Mouse (Mus musculus): ENCODE results near the gene Arhgef10l. TPM values are rescaled to one million over a fixed set of nuclear protein-coding genes. Genes with fewer than 3 reads are reported as not detected.
"Not testable (repeated sequence)": the region's sequence is repeated elsewhere in the genome, so short reads cannot be mapped to it uniquely, and the experiment has no call there.

Gene Arhgef10l
- total and polyA plus RNA-seq, 3 experiments: 10.2 to 26.0 TPM; not detected in 1

DNA sequence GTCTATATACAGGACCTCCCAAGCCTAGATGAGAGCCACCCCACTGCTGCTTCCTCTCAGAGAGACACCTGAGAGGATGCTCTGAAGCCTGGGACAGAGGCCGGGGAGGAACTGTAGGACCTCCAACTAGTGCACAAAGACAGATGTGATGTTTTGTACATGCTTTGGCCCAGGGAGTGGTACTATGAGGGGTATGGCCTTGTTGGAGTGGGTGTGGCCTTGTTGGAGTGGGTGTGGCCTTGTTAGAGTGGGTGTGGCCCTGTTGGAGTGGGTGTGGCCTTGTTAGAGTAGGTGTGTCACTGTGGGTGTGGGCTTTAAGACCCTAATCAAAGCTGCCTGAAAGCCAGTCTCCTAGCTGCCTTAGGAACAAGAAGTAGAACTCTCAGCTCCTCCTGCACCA is 101.4 kb downstream of the Arhgef10l start:
- H3K4me1 ChIP-seq (ENCODE audit: control insufficient read depth in 1 of 2, insufficient read depth in 2 of 2, low read length in 2 of 2); H3K27ac ChIP-seq (ENCODE audit: control insufficient read depth, low read depth, low read length); H3K9me3 ChIP-seq (replicated peaks; ENCODE audit: insufficient read depth, low read length); H3K4me3 ChIP-seq (ENCODE audit: control insufficient read depth in 1 of 2, insufficient read depth in 1 of 2, low read depth in 2 of 2, low read length in 2 of 2); H3K36me3 ChIP-seq (ENCODE audit: control insufficient read depth in 1 of 2, insufficient read depth in 2 of 2, low read length in 2 of 2); DNase-seq (ENCODE audit: low read depth, low spot score); H3K79me2 ChIP-seq (ENCODE audit: control insufficient read depth, insufficient read depth, low read length, poor library complexity); H3K27me3 ChIP-seq (ENCODE audit: control insufficient read depth in 1 of 2, insufficient read depth in 2 of 2, low read length in 2 of 2); H3K9ac ChIP-seq (ENCODE audit: control insufficient read depth, low read depth, low read length, poor library complexity, severe bottlenecking): not testable (repeated sequence)

DNA sequence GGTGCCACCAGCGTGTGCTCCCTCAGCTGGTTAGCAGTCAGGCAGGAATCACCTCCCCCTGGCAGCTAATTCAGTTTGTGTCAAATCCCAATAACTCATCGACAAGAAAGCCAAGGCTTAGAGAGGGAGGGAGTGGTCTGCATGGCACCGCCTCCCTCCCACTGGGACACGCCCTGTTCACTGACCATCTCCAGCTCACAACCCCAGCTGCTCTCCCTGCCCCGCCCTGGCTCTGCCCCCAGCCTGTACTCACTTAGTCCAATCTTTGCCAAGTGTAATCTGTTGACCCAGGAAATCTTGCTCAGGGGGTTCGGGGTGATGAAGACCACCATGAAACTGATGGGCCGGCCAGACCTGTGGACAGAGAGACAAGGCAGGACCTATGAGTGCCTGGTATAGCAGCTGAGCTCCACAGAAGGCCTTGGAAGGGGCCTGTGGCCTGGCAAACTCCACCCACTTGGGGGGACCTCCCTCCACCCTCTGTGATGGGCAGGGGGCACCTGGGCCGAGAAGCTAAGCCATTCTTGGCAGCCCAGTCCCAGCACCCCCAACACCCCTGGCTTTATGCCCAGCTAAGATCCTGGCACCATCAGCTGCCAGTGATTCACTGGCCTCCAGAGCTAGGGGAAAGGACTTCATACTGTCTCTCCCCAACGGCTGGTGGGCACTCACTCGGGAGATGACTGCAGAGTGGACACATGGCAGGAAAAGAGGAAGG is 103.2 kb downstream of the Arhgef10l start:
- H3K9ac ChIP-seq (ENCODE audit: control insufficient read depth, low read depth, low read length, poor library complexity, severe bottlenecking): no peak overlapping the region
- H3K9me3 ChIP-seq (replicated peaks; ENCODE audit: insufficient read depth, low read length): no peaks in the 10 kb centered on the region
- no peaks in the 10 kb centered on the region for H3K27me3 ChIP-seq (ENCODE audit: control insufficient read depth in 1 of 2, insufficient read depth in 2 of 2, low read length in 2 of 2)
- H3K36me3 ChIP-seq (ENCODE audit: control insufficient read depth in 1 of 2, insufficient read depth in 2 of 2, low read length in 2 of 2): no peaks in the 10 kb centered on the region
- no peak overlapping the region for H3K4me3 ChIP-seq (ENCODE audit: control insufficient read depth in 1 of 2, insufficient read depth in 1 of 2, low read depth in 2 of 2, low read length in 2 of 2)
- TF ChIP-seq EP300 (IDR thresholded peaks at IDR 0.05; ENCODE audit: low read depth in 1 of 2, low read length in 2 of 2): no peak
- no peak for TF ChIP-seq MYC (IDR thresholded peaks at IDR 0.05; ENCODE audit: low read depth, low read length)
- no peak for TF ChIP-seq KAT2A (conservative IDR thresholded peaks at IDR 0.05; ENCODE audit: low read depth, low read length)
- no peaks in the 10 kb centered on the region for H3K4me1 ChIP-seq (ENCODE audit: control insufficient read depth in 1 of 2, insufficient read depth in 2 of 2, low read length in 2 of 2)
- DNase-seq (ENCODE audit: low read depth, low spot score): no peak
- H3K27ac ChIP-seq (ENCODE audit: control insufficient read depth, low read depth, low read length): no peak overlapping the region
- no peaks in the 10 kb centered on the region for H3K79me2 ChIP-seq (ENCODE audit: control insufficient read depth, insufficient read depth, low read length, poor library complexity)

DNA sequence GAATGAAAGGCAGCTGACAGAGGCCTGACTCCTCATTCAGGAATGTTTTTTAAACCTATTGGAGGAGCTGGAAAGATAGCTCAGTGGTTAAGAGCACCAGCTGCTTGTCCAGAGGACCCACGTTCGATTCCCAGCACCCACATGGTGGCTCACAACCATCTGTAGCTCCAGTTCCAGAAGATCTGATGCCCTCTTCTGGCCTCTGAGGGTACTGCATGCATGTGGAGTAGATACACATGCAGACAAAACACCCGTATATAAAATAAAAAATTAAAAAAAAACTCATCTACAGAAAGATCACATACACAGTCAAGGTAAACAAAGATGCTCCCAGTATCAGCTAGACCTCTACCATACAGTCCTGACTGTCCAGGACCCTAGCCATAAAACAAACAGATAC is 104.1 kb downstream of the Arhgef10l start:
- peak; percentile 24 for DNase-seq (ENCODE audit: low read depth, low spot score)
- no peaks in the 10 kb centered on the region for H3K27me3 ChIP-seq (ENCODE audit: control insufficient read depth in 1 of 2, insufficient read depth in 2 of 2, low read length in 2 of 2)
- no peaks in the 10 kb centered on the region for H3K79me2 ChIP-seq (ENCODE audit: control insufficient read depth, insufficient read depth, low read length, poor library complexity)
- H3K4me1 ChIP-seq (ENCODE audit: control insufficient read depth in 1 of 2, insufficient read depth in 2 of 2, low read length in 2 of 2): no peaks in the 10 kb centered on the region
- H3K36me3 ChIP-seq (ENCODE audit: control insufficient read depth in 1 of 2, insufficient read depth in 2 of 2, low read length in 2 of 2): no peaks in the 10 kb centered on the region
- no peak overlapping the region for H3K27ac ChIP-seq (ENCODE audit: control insufficient read depth, low read depth, low read length)
- no peaks in the 10 kb centered on the region for H3K9me3 ChIP-seq (replicated peaks; ENCODE audit: insufficient read depth, low read length)
- TF ChIP-seq CTCF (IDR thresholded peaks at IDR 0.05 in 2 of 3, conservative IDR thresholded peaks at IDR 0.05 in 1 of 3; ENCODE audit: control insufficient read depth in 1 of 3, insufficient read depth in 1 of 3, low read depth in 2 of 3, low read length in 3 of 3, poor library complexity in 1 of 3, severe bottlenecking in 1 of 3) (peak in 2 of 3 experiments; percentile 7 to 20; a peak in 2 of 6 replicates), SMC3 (IDR thresholded peaks at IDR 0.05; ENCODE audit: low read depth, low read length) (no peak)
- no peak overlapping the region for H3K9ac ChIP-seq (ENCODE audit: control insufficient read depth, low read depth, low read length, poor library complexity, severe bottlenecking)
- no peak overlapping the region for H3K4me3 ChIP-seq (ENCODE audit: control insufficient read depth in 1 of 2, insufficient read depth in 1 of 2, low read depth in 2 of 2, low read length in 2 of 2)

DNA sequence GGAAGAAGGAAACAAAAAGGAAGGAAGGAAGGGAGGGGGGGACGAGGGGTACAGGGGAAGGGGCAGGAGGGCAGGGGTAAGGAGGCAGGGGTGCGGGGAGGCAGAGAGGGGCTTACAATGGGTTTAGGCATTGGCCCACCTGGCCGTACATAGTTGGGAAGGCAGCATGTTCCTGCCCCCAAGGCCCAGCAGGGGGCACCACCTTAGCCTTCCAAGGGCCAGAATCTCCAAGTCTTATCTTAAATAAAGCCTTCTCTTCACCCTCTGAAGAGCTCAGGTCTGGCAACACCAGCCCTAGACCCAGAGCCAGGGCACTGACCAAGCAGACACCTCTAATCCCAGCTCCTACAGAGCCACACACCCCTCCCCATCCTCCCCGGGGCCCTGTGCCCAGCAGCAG is 106.0 kb downstream of the Arhgef10l start:
- DNase-seq (ENCODE audit: low read depth, low spot score): no peak
- H3K27me3 ChIP-seq (ENCODE audit: control insufficient read depth in 1 of 2, insufficient read depth in 2 of 2, low read length in 2 of 2): no peaks in the 10 kb centered on the region
- no peaks in the 10 kb centered on the region for H3K4me1 ChIP-seq (ENCODE audit: control insufficient read depth in 1 of 2, insufficient read depth in 2 of 2, low read length in 2 of 2)
- peak in 2 of 3 experiments; percentile 39 to 58; a peak in 5 of 6 replicates for TF ChIP-seq CTCF (IDR thresholded peaks at IDR 0.05 in 2 of 3, conservative IDR thresholded peaks at IDR 0.05 in 1 of 3; ENCODE audit: control insufficient read depth in 1 of 3, insufficient read depth in 1 of 3, low read depth in 2 of 3, low read length in 3 of 3, poor library complexity in 1 of 3, severe bottlenecking in 1 of 3)
- TF ChIP-seq SMC3 (IDR thresholded peaks at IDR 0.05; ENCODE audit: low read depth, low read length): peak; percentile 26; the same call in 1 of the 2 replicates
- no peak for TF ChIP-seq HCFC1 (IDR thresholded peaks at IDR 0.05; ENCODE audit: low read depth, low read length)
- no peak for TF ChIP-seq UBTF (IDR thresholded peaks at IDR 0.05; ENCODE audit: borderline replicate concordance, insufficient read depth, low read depth, low read length)
- no peak for TF ChIP-seq SIN3A (IDR thresholded peaks at IDR 0.05; ENCODE audit: low read length)
- H3K27ac ChIP-seq (ENCODE audit: control insufficient read depth, low read depth, low read length): no peak overlapping the region
- H3K9me3 ChIP-seq (replicated peaks; ENCODE audit: insufficient read depth, low read length): no peaks in the 10 kb centered on the region
- no peaks in the 10 kb centered on the region for H3K36me3 ChIP-seq (ENCODE audit: control insufficient read depth in 1 of 2, insufficient read depth in 2 of 2, low read length in 2 of 2)
- H3K4me3 ChIP-seq (ENCODE audit: control insufficient read depth in 1 of 2, insufficient read depth in 1 of 2, low read depth in 2 of 2, low read length in 2 of 2): no peak overlapping the region
- H3K79me2 ChIP-seq (ENCODE audit: control insufficient read depth, insufficient read depth, low read length, poor library complexity): no peaks in the 10 kb centered on the region
- no peak overlapping the region for H3K9ac ChIP-seq (ENCODE audit: control insufficient read depth, low read depth, low read length, poor library complexity, severe bottlenecking)
